Mouse (Mus musculus) small intestine, adult 2 months (tissue): Measurements from ENCODE around the gene Gap43. TPM values are rescaled to one million over a fixed set of nuclear protein-coding genes. Genes with fewer than 3 reads are reported as not detected.

Source experiments
- H3K27ac ChIP-seq: fragments of 200-500 bp; 2 replicates; pipeline ENCODE4 v1.5.1; 2012; ENCODE audit warnings: low read depth, low read length, control low read depth, inconsistent platforms; ENCODE audit not compliant: insufficient read depth
- H3K27me3 ChIP-seq: fragments of 200-500 bp; 2 replicates; pipeline ENCODE4 v1.6.1; 2012; ENCODE audit warnings: mild to moderate bottlenecking, moderate library complexity, low read length, inconsistent platforms; ENCODE audit not compliant: control insufficient read depth, insufficient read depth
- H3K36me3 ChIP-seq: fragments of 200-500 bp; 2 replicates; pipeline ENCODE4 v1.6.1; 2012; ENCODE audit warnings: mild to moderate bottlenecking, low read length, control low read depth, inconsistent platforms; ENCODE audit not compliant: control insufficient read depth, insufficient read depth
- H3K4me1 ChIP-seq: fragments of 200-500 bp; 2 replicates; pipeline ENCODE4 v1.6.1; 2012; ENCODE audit warnings: low read length, inconsistent platforms, mixed read lengths; ENCODE audit not compliant: control insufficient read depth, insufficient read depth, insufficient read length
- H3K4me3 ChIP-seq: fragments of 200-500 bp; 2 replicates; pipeline ENCODE4 v1.5.1; 2012; ENCODE audit warnings: low read depth, mild to moderate bottlenecking, control low read depth, inconsistent platforms, low read length, moderate library complexity
- CTCF ChIP-seq: fragments of 200-500 bp; IDR thresholded peaks from 2 replicates; pipeline ENCODE4 v1.5.1; 2012; ENCODE audit warnings: low read depth, mild to moderate bottlenecking, control low read depth, inconsistent platforms, low read length, moderate library complexity, mixed read lengths; ENCODE audit not compliant: insufficient replicate concordance, insufficient read length; ENCODE audit errors: extremely low read depth
- POLR2A ChIP-seq: fragments of 200-500 bp; IDR thresholded peaks from 2 replicates; pipeline ENCODE4 v1.6.1; 2012; ENCODE audit warnings: low read depth, mild to moderate bottlenecking, control low read depth, inconsistent platforms, low read length, moderate library complexity
- WGBS: fragments of 180-500 bp; shearing (Covaris S2); methylation state at CpG from one replicate; pipeline ENCODE4 v1.1.7; 2018; 5-methylcytosine and 5-hydroxymethylcytosine counted together
- polyA plus RNA-seq: library from polyadenylated mRNA; depleted of rRNA; stranded (reverse); fragments of >200 nt; gene quantifications from 2 replicates; pipeline ENCODE4 v1.2.3, GENCODE M21; 2012

The Gap43 gene
- polyA plus RNA-seq, 1 experiment = 0.65 TPM

- Histone ChIP-seq H3K4me3 (no peak overlapping the region), H3K36me3 (no peaks in the 10 kb centered on the region), H3K4me1 (no peaks in the 10 kb centered on the region), H3K27ac (no peak overlapping the region), H3K27me3 (no peaks in the 10 kb centered on the region)
- 76% methylated on average over 6 of the region's 6 CpGs for WGBS
- TF ChIP-seq CTCF (no peak), POLR2A (no peak)
These were observed 37.0 kb downstream of the Gap43 start for GRCm38 (mm10) chr16:42303461-42303860.

- Histone ChIP-seq H3K27me3 (no peaks in the 10 kb centered on the region), H3K4me1 (no peaks in the 10 kb centered on the region), H3K27ac (no peak overlapping the region), H3K4me3 (no peak overlapping the region), H3K36me3 (no peaks in the 10 kb centered on the region)
- 86% methylated on average over 5 of the region's 5 CpGs for WGBS
- TF ChIP-seq CTCF (no peak), POLR2A (no peak)
These were observed 46.0 kb downstream of the Gap43 start for GRCm38 (mm10) chr16:42294481-42294880.

- WGBS = 87% methylated on average over 2 of the region's 2 CpGs
- TF ChIP-seq CTCF (no peak), POLR2A (no peak)
- H3K4me3 ChIP-seq = no peak overlapping the region
- H3K36me3 ChIP-seq = no peaks in the 10 kb centered on the region
- H3K27ac ChIP-seq = no peak overlapping the region
- no peaks in the 10 kb centered on the region for H3K4me1 ChIP-seq
- H3K27me3 ChIP-seq = no peaks in the 10 kb centered on the region
These were observed 46.4 kb downstream of the Gap43 start for GRCm38 (mm10) chr16:42294056-42294455.

- Histone ChIP-seq H3K4me1 (no peaks in the 10 kb centered on the region), H3K27me3 (no peaks in the 10 kb centered on the region), H3K4me3 (no peak overlapping the region), H3K27ac (no peak overlapping the region), H3K36me3 (no peaks in the 10 kb centered on the region)
- WGBS = 83% methylated on average over 8 of the region's 8 CpGs
- TF ChIP-seq POLR2A (no peak), CTCF (no peak)
These were observed 48.9 kb downstream of the Gap43 start for GRCm38 (mm10) chr16:42291572-42291971.

- no peak overlapping the region for H3K27ac ChIP-seq
- TF ChIP-seq POLR2A (no peak), CTCF (no peak)
- WGBS = 88% methylated on average over 3 of the region's 3 CpGs
These were observed 56.4 kb downstream of the Gap43 start for GRCm38 (mm10) chr16:42284005-42284404.

GRCm38 (mm10) chr16:42277713-42278112 lies 62.7 kb downstream of the Gap43 start:
- 66% methylated on average over 2 of the region's 2 CpGs for WGBS
- no peak for TF ChIP-seq POLR2A
- no peak for TF ChIP-seq CTCF
- no peaks in the 10 kb centered on the region for H3K36me3 ChIP-seq
- H3K4me3 ChIP-seq = no peak overlapping the region
- H3K27ac ChIP-seq = no peak overlapping the region
- H3K27me3 ChIP-seq = no peaks in the 10 kb centered on the region
- H3K4me1 ChIP-seq = 0 out of 2 replicates have a peak, but pooled peaks cover 2% of the 10 kb centered on the region

More at GRCm38 (mm10) chr16:42284005-42284404, 56.4 kb downstream of the Gap43 start:
- no peaks in the 10 kb centered on the region for H3K27me3 ChIP-seq
- H3K4me3 ChIP-seq = no peak overlapping the region
- H3K4me1 ChIP-seq = no peaks in the 10 kb centered on the region
- H3K36me3 ChIP-seq = no peaks in the 10 kb centered on the region

GRCm38 (mm10) chr16:42277268-42277667 lies 63.2 kb downstream of the Gap43 start:
- Histone ChIP-seq H3K4me1 (0 out of 2 replicates have a peak, but pooled peaks cover 2% of the 10 kb centered on the region), H3K36me3 (no peaks in the 10 kb centered on the region), H3K4me3 (no peak overlapping the region), H3K27ac (no peak overlapping the region), H3K27me3 (no peaks in the 10 kb centered on the region)
- 47% methylated on average over 8 of the region's 8 CpGs for WGBS
- TF ChIP-seq CTCF = no peak
- no peak for TF ChIP-seq POLR2A
